Mouse (Mus musculus) olfactory bulb, adult 2 months (tissue): ENCODE data around the gene Cxcl13.

Source experiments
- CTCF ChIP-seq: fragments of 200-500 bp; IDR thresholded peaks from 2 replicates; pipeline ENCODE4 v1.5.1; 2012; ENCODE audit warnings: low read depth, mild to moderate bottlenecking, low read length, moderate library complexity; ENCODE audit not compliant: insufficient read depth
- POLR2A ChIP-seq: fragments of 200-500 bp; IDR thresholded peaks from 2 replicates; pipeline ENCODE4 v1.6.1; 2012; ENCODE audit warnings: mild to moderate bottlenecking, low read depth, low read length, moderate library complexity; ENCODE audit not compliant: insufficient read depth

GRCm38 (mm10) chr5:95991339-95992292, 34.9 kb downstream of the Cxcl13 start:
- no peak for TF ChIP-seq CTCF
- TF ChIP-seq POLR2A: no peak
